Mouse (Mus musculus) lung, postnatal 0 days (tissue): Measurements from ENCODE around the gene Oxsm.
A peak's percentile ranks its signal among the peaks of the same experiment; 100 is the strongest.

Experiments used
- CTCF ChIP-seq: IDR thresholded peaks from 2 replicates; pipeline ENCODE4 v1.5.1; 2016; ENCODE audit warnings: antibody characterized with exemption, mild to moderate bottlenecking
- EP300 ChIP-seq: IDR thresholded peaks from 2 replicates; pipeline ENCODE4 v1.6.1; 2016; ENCODE audit warnings: antibody characterized with exemption, mild to moderate bottlenecking, control low read depth

DNA sequence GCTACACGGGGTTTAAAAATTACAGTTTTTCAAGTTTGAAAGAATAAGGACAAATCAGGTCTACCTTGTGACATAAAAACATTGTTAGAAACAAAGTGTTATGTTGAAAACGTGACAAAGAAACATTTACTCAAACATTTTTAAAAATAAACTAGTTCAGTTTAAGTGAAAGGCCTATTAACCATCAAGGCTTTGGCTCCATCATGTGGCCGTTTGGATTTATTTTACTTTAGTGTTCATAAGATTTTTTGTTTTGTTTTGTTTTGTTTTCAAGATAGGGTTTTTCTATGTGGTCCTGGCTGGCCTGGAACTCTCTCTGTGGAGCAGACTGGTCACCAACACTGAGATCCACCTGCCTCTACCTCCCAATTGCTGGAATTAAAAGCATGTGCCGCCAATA lies 53.1 kb downstream of the Oxsm start:
- TF ChIP-seq CTCF (peak; percentile 34), EP300 (no peak)
